Mouse (Mus musculus): ENCODE measurements at regions not wholly inside any gene's neighbourhood (a gene's known extent, or its start where the extent isn't known, plus 50 kb on each side); places are given as distances from the start of the nearest gene placed in this dataset.
"Not testable (repeated sequence)": the region's sequence is repeated elsewhere in the genome, so short reads cannot be mapped to it uniquely, and the experiment has no call there.

DNA sequence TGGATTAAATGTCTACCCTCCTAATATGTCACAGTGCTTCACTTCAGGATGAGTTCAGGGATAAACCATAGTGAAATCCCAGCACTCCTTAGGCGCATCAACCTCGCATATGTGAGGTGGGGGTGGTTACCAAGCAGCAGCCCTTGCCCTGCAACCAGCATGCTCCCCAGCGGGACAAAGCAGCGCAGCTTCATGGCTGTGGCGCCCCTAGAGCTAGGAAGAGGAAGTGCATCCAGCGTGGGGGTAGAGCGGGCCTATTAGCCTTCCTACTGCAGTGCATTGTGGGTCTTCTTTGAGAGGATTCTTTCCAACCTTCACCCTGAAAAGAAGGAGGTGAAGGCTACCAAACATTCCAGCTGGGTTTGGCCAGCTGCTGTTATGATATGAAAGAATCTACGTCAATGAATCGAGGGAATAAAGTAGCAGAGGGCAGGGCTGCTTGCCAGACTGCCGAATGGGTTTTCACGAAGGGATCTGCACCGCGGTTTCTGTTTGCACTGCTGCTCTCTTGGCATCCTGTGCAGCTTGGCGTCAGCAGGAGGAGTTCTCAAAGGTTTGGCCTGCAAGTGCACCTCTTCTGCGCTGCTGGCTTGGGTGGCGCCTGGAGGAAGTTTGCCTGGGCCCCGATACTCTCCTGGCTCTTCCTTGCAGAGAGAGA, 77.4 kb upstream of the Max start:
- Histone ChIP-seq H3K27ac (replicated peaks; ENCODE audit: low read depth, low read length) (no peak overlapping the region), H3K4me3 (ENCODE audit: insufficient read depth, low read depth, low read length) (no peak overlapping the region), H3K4me1 (ENCODE audit: control insufficient read depth, insufficient read depth, insufficient read length, low read length) (peaks cover 3% of the 10 kb centered on the region; the same call in 1 of the 2 replicates)

DNA sequence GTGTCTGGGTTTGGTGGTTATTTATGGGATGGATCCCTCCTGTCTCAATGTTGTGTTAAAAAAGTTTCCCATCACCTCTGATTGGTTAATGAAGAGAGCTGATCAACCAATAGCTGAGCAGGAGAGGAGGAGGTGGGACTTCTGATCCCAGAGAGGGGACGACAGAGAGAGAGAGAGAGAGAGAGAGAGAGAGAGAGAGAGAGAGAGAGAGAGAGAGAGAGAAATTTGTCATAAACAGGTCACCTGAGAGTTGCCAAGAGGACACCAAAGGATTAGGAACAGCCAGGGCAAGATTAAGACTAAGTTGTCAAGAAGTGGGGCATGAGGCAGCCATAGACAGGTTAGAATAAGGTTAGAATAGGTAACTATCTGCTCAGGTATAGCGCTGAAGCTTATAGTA, 73.7 kb upstream of the Max start:
- Histone ChIP-seq H3K4me3 (ENCODE audit: insufficient read depth, low read depth, low read length) (no peak overlapping the region), H3K4me1 (ENCODE audit: control insufficient read depth, insufficient read depth, insufficient read length, low read length) (peaks cover 3% of the 10 kb centered on the region; the same call in 1 of the 2 replicates), H3K27ac (replicated peaks; ENCODE audit: low read depth, low read length) (no peak overlapping the region)

DNA sequence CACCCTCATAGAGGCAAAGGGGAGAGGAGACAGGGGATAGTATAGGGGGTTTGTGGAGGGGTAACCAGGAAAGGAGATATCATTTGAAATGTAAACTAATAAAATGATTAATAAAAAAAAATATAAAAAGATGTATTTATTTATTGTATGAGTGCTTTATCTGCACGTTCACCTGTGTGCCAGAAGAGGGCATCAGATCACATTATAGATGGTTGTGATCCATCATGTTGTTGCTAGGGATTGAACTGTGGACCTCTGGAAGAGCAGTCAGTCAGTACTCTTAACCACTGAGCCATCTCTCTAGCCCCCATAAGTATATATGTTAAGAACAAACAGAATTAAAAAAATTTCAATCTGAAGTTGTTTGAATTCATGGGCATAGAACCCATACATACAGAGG, 69.4 kb upstream of the Max start:
- Histone ChIP-seq H3K4me1 (ENCODE audit: control insufficient read depth, insufficient read depth, insufficient read length, low read length) (no peaks in the 10 kb centered on the region), H3K27ac (replicated peaks; ENCODE audit: low read depth, low read length) (no peak overlapping the region), H3K4me3 (ENCODE audit: insufficient read depth, low read depth, low read length) (no peak overlapping the region)

DNA sequence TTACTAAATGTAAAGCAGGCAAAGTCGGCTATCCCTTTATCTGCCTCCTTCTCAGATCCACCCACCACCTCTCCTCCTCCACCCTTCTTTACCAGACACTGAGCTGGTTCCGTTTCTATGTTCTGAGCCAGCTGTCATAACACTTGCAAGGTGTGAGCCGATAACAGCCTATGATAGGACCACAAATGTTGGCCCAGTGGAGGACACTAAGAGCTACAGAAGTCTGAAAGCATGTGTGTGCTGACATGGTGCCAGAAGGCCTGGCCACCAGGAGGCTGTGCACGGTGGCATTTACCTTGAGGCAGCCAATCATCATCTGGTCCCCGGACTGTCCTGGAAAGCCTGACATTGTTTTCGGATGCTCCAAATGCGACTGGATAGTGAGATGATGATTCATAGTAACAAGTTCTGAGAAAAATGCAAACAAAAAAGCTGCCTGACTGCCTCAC, 63.5 kb upstream of the Max start:
- no peak overlapping the region for H3K27ac ChIP-seq (replicated peaks; ENCODE audit: low read depth, low read length)
- no peaks in the 10 kb centered on the region for H3K4me1 ChIP-seq (ENCODE audit: control insufficient read depth, insufficient read depth, insufficient read length, low read length)
- no peak overlapping the region for H3K4me3 ChIP-seq (ENCODE audit: insufficient read depth, low read depth, low read length)

DNA sequence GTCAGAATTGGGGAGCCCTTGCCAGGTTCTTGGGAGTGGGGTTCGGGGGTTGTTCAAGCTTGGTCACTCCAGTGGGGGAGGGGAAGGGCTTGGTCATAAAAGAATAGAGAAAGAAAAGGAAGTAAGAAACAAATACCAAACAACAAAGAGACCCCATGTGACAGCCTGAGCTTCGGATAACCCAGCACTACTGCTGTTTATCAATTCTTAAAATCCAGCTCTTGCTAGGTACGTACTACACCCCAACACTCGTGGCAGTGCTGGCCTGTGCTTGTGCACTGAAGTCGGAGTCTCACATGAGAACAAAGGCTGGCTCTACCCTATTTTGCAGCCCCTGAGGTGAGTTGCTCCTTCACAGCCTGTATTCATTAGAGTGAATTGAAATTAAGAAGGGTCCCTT, 60.5 kb upstream of the Max start:
- Histone ChIP-seq H3K4me1 (ENCODE audit: control insufficient read depth, insufficient read depth, insufficient read length, low read length) (no peaks in the 10 kb centered on the region), H3K27ac (replicated peaks; ENCODE audit: low read depth, low read length) (no peak overlapping the region), H3K4me3 (ENCODE audit: insufficient read depth, low read depth, low read length) (no peak overlapping the region)

DNA sequence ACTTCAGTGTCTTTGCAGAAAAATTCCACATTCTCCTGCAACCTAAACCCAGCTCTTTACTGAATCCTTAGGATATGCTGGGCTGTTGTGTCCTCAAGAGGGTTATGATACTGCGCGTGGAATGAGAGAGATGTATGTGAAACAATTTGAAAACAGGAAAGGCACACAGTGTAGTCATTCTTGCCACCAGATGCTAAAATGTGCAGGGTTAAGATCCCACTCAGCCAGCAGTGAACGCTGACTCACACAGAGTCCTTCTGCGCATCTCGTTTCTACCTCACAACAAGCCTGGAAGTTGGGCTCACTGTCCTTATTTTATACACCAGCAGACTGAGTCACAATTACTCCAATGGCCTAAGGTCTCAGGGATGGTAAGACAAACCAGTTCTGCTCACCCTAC, 59.9 kb upstream of the Max start:
- H3K4me1 ChIP-seq (ENCODE audit: control insufficient read depth, insufficient read depth, insufficient read length, low read length) = no peaks in the 10 kb centered on the region
- no peak overlapping the region for H3K27ac ChIP-seq (replicated peaks; ENCODE audit: low read depth, low read length)
- H3K4me3 ChIP-seq (ENCODE audit: insufficient read depth, low read depth, low read length) = no peak overlapping the region

DNA sequence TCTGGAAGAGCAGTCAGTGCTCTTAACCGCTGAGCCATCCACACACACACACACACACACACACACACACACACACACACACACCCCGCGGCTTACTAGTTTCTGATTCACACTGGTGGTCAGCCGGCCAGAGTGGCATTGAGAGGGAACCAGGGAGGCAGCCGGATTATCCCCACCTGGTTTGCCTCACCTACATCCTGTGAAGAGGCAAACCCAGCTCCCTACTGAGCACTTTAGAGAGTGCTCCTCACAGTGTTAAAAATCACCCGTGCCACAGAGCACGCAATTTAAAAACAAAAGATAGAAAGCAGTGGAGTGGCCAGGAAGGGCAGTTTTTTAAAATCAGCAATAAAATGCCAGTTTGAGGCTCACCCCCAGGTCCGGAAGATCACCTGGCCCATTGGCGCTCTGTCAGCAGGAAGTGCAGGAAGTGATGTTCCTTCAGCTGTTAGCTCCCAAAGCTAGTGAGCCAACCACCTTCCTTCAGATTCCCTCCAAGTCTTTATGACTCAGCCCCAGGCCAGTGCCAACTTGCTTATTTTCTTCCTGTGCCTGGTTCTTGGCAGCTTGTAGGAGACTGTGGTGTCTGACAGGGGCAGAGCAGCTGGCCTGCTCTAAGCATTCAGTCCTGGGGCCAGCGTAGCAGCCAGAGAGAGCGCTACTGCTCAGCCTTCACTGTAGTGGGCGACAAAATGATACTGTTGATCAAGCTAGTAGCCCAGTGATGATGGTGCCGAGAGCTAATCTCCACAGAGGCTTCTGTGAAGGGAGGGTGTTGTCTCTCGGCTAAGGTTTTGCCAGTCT, 57.9 kb upstream of the Max start:
- Histone ChIP-seq H3K27ac (replicated peaks; ENCODE audit: low read depth, low read length) (no peak overlapping the region), H3K4me3 (ENCODE audit: insufficient read depth, low read depth, low read length) (no peak overlapping the region), H3K4me1 (ENCODE audit: control insufficient read depth, insufficient read depth, insufficient read length, low read length) (no peaks in the 10 kb centered on the region)

DNA sequence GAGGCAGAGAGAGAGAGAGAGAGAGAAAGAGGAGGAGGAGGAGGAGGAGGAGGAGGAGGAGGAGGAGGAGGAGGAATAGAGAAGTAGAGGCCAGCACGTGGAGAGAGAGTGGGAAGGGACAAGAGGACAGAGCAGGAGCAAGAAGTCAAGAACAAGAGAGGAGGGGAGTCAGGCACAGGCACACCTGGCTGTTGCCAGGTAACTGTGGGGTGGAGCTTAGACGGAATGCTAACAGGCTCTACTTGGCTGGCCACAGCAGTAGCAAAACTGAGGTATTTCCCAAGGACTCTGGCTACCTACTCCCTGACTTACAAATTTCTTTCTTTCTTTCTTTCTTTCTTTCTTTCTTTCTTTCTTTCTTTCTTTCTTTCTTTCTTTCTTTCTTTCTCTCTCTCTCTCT, 57.1 kb upstream of the Max start:
- H3K4me1 ChIP-seq (ENCODE audit: control insufficient read depth, insufficient read depth, insufficient read length, low read length) = not testable (repeated sequence)

DNA sequence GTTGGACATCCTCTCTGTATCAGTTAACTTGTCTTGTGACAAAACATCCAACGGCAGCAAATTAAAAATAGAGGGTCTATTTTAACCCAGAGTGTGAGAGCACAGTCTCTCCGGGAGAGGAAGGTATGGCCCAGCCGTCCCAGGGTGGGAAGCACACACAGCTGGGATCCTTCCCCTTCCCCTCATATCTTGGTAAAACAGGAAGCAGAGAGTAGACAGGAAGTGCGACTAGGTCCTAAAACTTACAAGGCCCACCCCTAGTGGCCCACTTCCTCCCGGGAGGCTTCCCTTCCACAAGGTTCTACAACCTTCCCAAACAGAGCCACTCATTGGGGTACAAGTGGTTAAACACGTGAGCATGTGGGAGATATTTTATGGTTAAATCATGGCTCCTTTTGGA, 56.4 kb upstream of the Max start:
- no peak overlapping the region for H3K4me3 ChIP-seq (ENCODE audit: insufficient read depth, low read depth, low read length)
- H3K27ac ChIP-seq (replicated peaks; ENCODE audit: low read depth, low read length) = no peak overlapping the region
- no peaks in the 10 kb centered on the region for H3K4me1 ChIP-seq (ENCODE audit: control insufficient read depth, insufficient read depth, insufficient read length, low read length)

More for the DNA sequence above, 57.1 kb upstream of the Max start:
- not testable (repeated sequence) for H3K4me3 ChIP-seq (ENCODE audit: insufficient read depth, low read depth, low read length); H3K27ac ChIP-seq (replicated peaks; ENCODE audit: low read depth, low read length)

DNA sequence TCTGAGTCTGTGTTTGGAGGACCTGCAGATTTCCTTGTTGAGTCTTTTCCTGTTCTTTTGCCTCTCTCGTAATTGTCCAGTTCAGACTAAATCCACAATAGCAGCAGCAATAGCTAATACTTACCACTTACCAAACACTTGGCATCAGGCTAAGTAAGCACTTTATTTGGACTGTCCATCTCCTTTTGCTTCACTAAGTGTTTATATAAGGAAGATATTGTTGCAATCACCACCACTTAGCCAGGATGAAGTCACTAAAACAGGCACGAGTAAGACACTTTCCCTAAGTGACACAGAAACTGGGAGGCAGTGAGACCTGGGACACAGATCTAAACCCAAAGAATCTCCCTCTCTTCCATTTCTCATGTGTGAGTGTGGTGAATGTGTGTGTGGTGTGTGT, 52.9 kb upstream of the Max start:
- Histone ChIP-seq H3K4me1 (ENCODE audit: control insufficient read depth, insufficient read depth, insufficient read length, low read length) (no peaks in the 10 kb centered on the region), H3K27ac (replicated peaks; ENCODE audit: low read depth, low read length) (no peak overlapping the region), H3K4me3 (ENCODE audit: insufficient read depth, low read depth, low read length) (no peak overlapping the region)

Measured in brown adipose tissue, adult 24 weeks (tissue).